Mouse (Mus musculus): ENCODE data around the gene Kcnj3. TPM values are rescaled to one million over a fixed set of nuclear protein-coding genes. Genes with fewer than 3 reads are reported as not detected.

Gene Kcnj3
- total and polyA plus RNA-seq, 2 experiments = not detected

DNA sequence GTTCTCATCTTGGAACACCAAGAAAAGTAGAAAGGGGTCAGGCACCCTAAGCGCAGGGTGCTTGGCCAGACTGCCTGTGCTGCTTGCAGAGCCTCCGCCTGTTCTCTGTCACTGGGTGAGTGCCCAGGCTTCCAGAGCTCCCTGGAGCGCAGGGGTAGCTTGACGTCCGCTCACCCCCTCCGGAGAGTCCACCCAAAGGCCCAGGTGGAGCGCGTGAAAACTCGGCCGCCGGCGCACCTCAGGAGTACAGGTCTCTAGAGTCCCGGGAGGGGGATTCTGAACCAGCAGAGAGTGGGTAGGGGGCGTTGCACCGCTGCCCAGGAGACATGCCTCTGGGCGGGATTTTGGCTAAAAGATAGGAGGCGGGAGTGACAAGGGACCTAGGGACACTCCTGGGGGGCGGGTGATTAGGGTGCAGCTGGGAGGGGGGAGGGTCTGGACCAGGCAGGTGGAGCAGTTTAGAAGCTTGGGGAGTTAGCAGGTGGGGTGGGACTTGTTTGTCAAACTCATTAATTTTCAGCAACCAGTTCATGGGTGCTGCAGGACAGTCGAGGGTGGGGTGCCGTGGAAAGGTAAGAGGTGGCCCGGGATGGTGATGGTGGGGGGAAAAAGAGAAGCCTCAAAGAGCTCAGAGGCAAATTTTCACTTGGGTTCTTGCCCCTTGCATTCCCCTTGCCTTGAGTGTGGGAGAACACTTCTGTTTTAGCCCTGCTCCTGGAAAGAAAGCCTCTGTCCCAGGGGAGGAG is 664 bp downstream of the Kcnj3 start:
- H3K27me3 ChIP-seq (ENCODE audit: control insufficient read depth, insufficient read depth, low read length) = peaks cover 11% of the 10 kb centered on the region
- WGBS = 3% methylated on average over 21 of the region's 21 CpGs
- TF ChIP-seq POLR2A (IDR thresholded peaks at IDR 0.05; ENCODE audit: extremely low read depth, insufficient read depth, low read length) (no peak), CTCF (IDR thresholded peaks at IDR 0.05; ENCODE audit: low read depth, low read length) (no peak)
- H3K79me2 ChIP-seq (ENCODE audit: control insufficient read depth, insufficient read depth, low read length) = no peaks in the 10 kb centered on the region
- no peaks in the 10 kb centered on the region for H3K4me1 ChIP-seq (ENCODE audit: control insufficient read depth, insufficient read depth, low read length)
- no peak for DNase-seq (ENCODE audit: extremely low read depth, low read depth, low spot score)
- H3K9ac ChIP-seq (ENCODE audit: low read depth, low read length) = no peak overlapping the region
- H3K36me3 ChIP-seq (ENCODE audit: control insufficient read depth, insufficient read depth, low read length) = no peaks in the 10 kb centered on the region
- no peak overlapping the region for H3K4me3 ChIP-seq (ENCODE audit: insufficient read depth, low read depth, low read length)
- H3K27ac ChIP-seq (replicated peaks; ENCODE audit: insufficient read depth, low read depth, low read length) = no peak overlapping the region

- DNase-seq (ENCODE audit: extremely low read depth, low read depth, low spot score) = no peak
- no peaks in the 10 kb centered on the region for H3K36me3 ChIP-seq (ENCODE audit: control insufficient read depth, insufficient read depth, low read length)
- no peak overlapping the region for H3K9ac ChIP-seq (ENCODE audit: low read depth, low read length)
- TF ChIP-seq CTCF (IDR thresholded peaks at IDR 0.05; ENCODE audit: low read depth, low read length) = no peak
- TF ChIP-seq POLR2A (IDR thresholded peaks at IDR 0.05; ENCODE audit: extremely low read depth, insufficient read depth, low read length) = no peak
- peaks cover 11% of the 10 kb centered on the region for H3K27me3 ChIP-seq (ENCODE audit: control insufficient read depth, insufficient read depth, low read length)
- WGBS = 2% methylated on average over 51 of the region's 51 CpGs
- H3K4me1 ChIP-seq (ENCODE audit: control insufficient read depth, insufficient read depth, low read length) = no peaks in the 10 kb centered on the region
- no peak overlapping the region for H3K4me3 ChIP-seq (ENCODE audit: insufficient read depth, low read depth, low read length)
- H3K27ac ChIP-seq (replicated peaks; ENCODE audit: insufficient read depth, low read depth, low read length) = no peak overlapping the region
- no peaks in the 10 kb centered on the region for H3K79me2 ChIP-seq (ENCODE audit: control insufficient read depth, insufficient read depth, low read length)
Observed at GRCm38 (mm10) chr2:55437007-55437949, 1.5 kb downstream of the Kcnj3 start.

DNA sequence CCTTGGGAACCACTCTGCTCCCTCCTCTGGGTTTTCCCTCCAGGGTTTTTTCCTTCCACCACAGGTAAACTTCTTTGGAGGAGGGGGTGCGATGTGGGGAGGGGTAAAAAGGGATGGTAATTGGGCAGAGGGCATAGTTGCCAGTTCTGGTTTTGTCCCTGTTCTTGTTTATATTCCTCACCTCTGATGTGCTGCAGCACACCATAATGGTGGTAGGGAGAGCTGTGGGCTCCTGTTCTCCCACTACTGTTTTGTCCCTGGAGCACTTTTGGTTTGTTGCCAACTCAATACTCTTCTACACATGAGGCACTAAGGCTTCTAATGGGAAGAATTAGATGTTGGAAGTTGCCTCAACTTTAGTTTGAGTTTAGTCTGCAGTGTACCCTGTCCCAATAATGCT is 2.2 kb downstream of the Kcnj3 start:
- TF ChIP-seq CTCF (IDR thresholded peaks at IDR 0.05; ENCODE audit: low read depth, low read length) (no peak), POLR2A (IDR thresholded peaks at IDR 0.05; ENCODE audit: extremely low read depth, insufficient read depth, low read length) (no peak)
- no peak for DNase-seq (ENCODE audit: extremely low read depth, low read depth, low spot score)
- H3K27ac ChIP-seq (replicated peaks; ENCODE audit: insufficient read depth, low read depth, low read length) = no peak overlapping the region
- no peak overlapping the region for H3K9ac ChIP-seq (ENCODE audit: low read depth, low read length)
- no peak overlapping the region for H3K4me3 ChIP-seq (ENCODE audit: insufficient read depth, low read depth, low read length)
- H3K79me2 ChIP-seq (ENCODE audit: control insufficient read depth, insufficient read depth, low read length) = no peaks in the 10 kb centered on the region
- 11% methylated on average over 1 of the region's 1 CpGs for WGBS
- H3K27me3 ChIP-seq (ENCODE audit: control insufficient read depth, insufficient read depth, low read length) = peaks cover 11% of the 10 kb centered on the region
- no peaks in the 10 kb centered on the region for H3K36me3 ChIP-seq (ENCODE audit: control insufficient read depth, insufficient read depth, low read length)
- H3K4me1 ChIP-seq (ENCODE audit: control insufficient read depth, insufficient read depth, low read length) = no peaks in the 10 kb centered on the region

DNA sequence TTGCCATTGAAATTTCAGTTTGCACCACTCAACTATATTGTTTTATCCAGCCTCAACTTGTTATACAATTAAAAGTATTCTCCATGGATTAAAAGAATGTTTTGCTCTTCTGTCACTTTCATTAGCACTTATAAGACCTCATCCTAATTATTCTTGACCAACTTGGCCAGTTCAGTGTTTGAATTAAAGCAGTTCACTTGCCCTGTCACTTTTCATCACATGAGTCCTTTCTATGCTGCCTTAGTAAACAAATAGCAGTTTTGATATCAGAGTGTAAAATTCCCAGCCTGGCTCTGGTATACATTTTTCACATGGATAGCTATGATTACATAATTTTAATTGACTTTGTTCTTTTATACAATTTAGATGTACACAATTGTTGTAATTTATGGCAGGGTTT is 3.4 kb downstream of the Kcnj3 start:
- H3K27ac ChIP-seq (replicated peaks; ENCODE audit: insufficient read depth, low read depth, low read length) = no peak overlapping the region
- H3K4me3 ChIP-seq (ENCODE audit: insufficient read depth, low read depth, low read length) = no peak overlapping the region
- TF ChIP-seq CTCF (IDR thresholded peaks at IDR 0.05; ENCODE audit: low read depth, low read length) (no peak), POLR2A (IDR thresholded peaks at IDR 0.05; ENCODE audit: extremely low read depth, insufficient read depth, low read length) (no peak)
- H3K36me3 ChIP-seq (ENCODE audit: control insufficient read depth, insufficient read depth, low read length) = no peaks in the 10 kb centered on the region
- no peaks in the 10 kb centered on the region for H3K79me2 ChIP-seq (ENCODE audit: control insufficient read depth, insufficient read depth, low read length)
- DNase-seq (ENCODE audit: extremely low read depth, low read depth, low spot score) = no peak
- no peak overlapping the region for H3K9ac ChIP-seq (ENCODE audit: low read depth, low read length)
- no peaks in the 10 kb centered on the region for H3K4me1 ChIP-seq (ENCODE audit: control insufficient read depth, insufficient read depth, low read length)
- peaks cover 11% of the 10 kb centered on the region for H3K27me3 ChIP-seq (ENCODE audit: control insufficient read depth, insufficient read depth, low read length)

GRCm38 (mm10) chr2:55442006-55442405 is 6.2 kb downstream of the Kcnj3 start:
- Histone ChIP-seq H3K9ac (ENCODE audit: low read depth, low read length) (no peak overlapping the region), H3K4me3 (ENCODE audit: insufficient read depth, low read depth, low read length) (no peak overlapping the region), H3K27me3 (ENCODE audit: control insufficient read depth, insufficient read depth, low read length) (peaks cover 4% of the 10 kb centered on the region; the same call in 1 of the 2 replicates), H3K27ac (replicated peaks; ENCODE audit: insufficient read depth, low read depth, low read length) (no peak overlapping the region), H3K79me2 (ENCODE audit: control insufficient read depth, insufficient read depth, low read length) (no peaks in the 10 kb centered on the region), H3K4me1 (ENCODE audit: control insufficient read depth, insufficient read depth, low read length) (no peaks in the 10 kb centered on the region), H3K36me3 (ENCODE audit: control insufficient read depth, insufficient read depth, low read length) (no peaks in the 10 kb centered on the region)
- WGBS = 72% methylated on average over 2 of the region's 2 CpGs
- TF ChIP-seq CTCF (IDR thresholded peaks at IDR 0.05; ENCODE audit: low read depth, low read length) = no peak
- TF ChIP-seq POLR2A (IDR thresholded peaks at IDR 0.05; ENCODE audit: extremely low read depth, insufficient read depth, low read length) = no peak
- DNase-seq (ENCODE audit: extremely low read depth, low read depth, low spot score) = no peak
